Mouse (Mus musculus) left cerebral cortex, adult 11 months (tissue): ENCODE measurements around the gene Krt36.

Source experiments
- DNase-seq: peaks from one replicate; pipeline ENCODE4 v3.0.0; 2022; ENCODE audit warnings: low spot score

Krt36 gene

GRCm38 (mm10) chr11:100087861-100088260 lies 17.6 kb downstream of the Krt36 start, which contains the start of gene Krt32:
Gene Krt32, minus strand, starts transcription at chr11:100088226.
- DNase-seq, result no peak

- DNase-seq, result no peak
Measured at GRCm38 (mm10) chr11:100073873-100074272, 31.6 kb downstream of the Krt36 start.

- no peak for DNase-seq
Measured at GRCm38 (mm10) chr11:100067293-100068036, 38.0 kb downstream of the Krt36 start.

- no peak for DNase-seq
Measured at GRCm38 (mm10) chr11:100066236-100067010, 39.0 kb downstream of the Krt36 start.

GRCm38 (mm10) chr11:100058875-100059274 lies 46.6 kb downstream of the Krt36 start:
- DNase-seq, result no peak

GRCm38 (mm10) chr11:100055686-100056655 lies 49.5 kb downstream of the Krt36 start:
- no peak for DNase-seq
